Mouse (Mus musculus): ENCODE measurements around the gene 1110004F10Rik. TPM values are rescaled to one million over a fixed set of nuclear protein-coding genes. Genes with fewer than 3 reads are reported as not detected.

1110004F10Rik gene
- total and polyA plus RNA-seq, 3 experiments = 38.9 to 54.0 (median 51.3) TPM

- TF ChIP-seq POLR2A (IDR thresholded peaks at IDR 0.05; ENCODE audit: insufficient read depth, low read depth, low read length) = 0 out of 2 replicates have a peak, but pooled peaks have one; percentile 35
- no peak for TF ChIP-seq EP300 (IDR thresholded peaks at IDR 0.05; ENCODE audit: insufficient read depth, low read depth, low read length)
- Histone ChIP-seq H3K36me3 (ENCODE audit: control insufficient read depth, insufficient read depth, low read length) (no peaks in the 10 kb centered on the region), H3K9ac (ENCODE audit: low read depth, low read length) (peak overlapping the region; percentile 77), H3K4me1 (ENCODE audit: control insufficient read depth, insufficient read depth, low read length) (no peaks in the 10 kb centered on the region), H3K4me3 (peak overlapping the region; percentile 66), H3K79me2 (replicated peaks; ENCODE audit: control insufficient read depth, insufficient read depth, low read length) (no peaks in the 10 kb centered on the region), H3K27ac (peak overlapping the region; percentile 95), H3K27me3 (ENCODE audit: control insufficient read depth, insufficient read depth, low read length) (peaks cover 3% of the 10 kb centered on the region)
- DNase-seq = peak; percentile 73 to 80
- intact Hi-C loops (cut with DNase I) = loop anchor here (5.0 to 10.0 kb wide), 7 partner anchors 80 to 607 kb away; no protein-coding TSS in a partner anchor
- under 1% methylated on average over 65 of the region's 65 CpGs for WGBS
Observed at GRCm38 (mm10) chr7:116031718-116032595, 7.2 kb upstream of the 1110004F10Rik start.

- WGBS = 0% methylated on average over 11 of the region's 11 CpGs
- peak; percentile 68 to 72 for DNase-seq
- Histone ChIP-seq H3K4me3 (peak overlapping the region; percentile 66), H3K27me3 (ENCODE audit: control insufficient read depth, insufficient read depth, low read length) (peaks cover 5% of the 10 kb centered on the region), H3K9ac (ENCODE audit: low read depth, low read length) (peak overlapping the region; percentile 79), H3K4me1 (ENCODE audit: control insufficient read depth, insufficient read depth, low read length) (no peaks in the 10 kb centered on the region), H3K36me3 (ENCODE audit: control insufficient read depth, insufficient read depth, low read length) (no peaks in the 10 kb centered on the region), H3K79me2 (replicated peaks; ENCODE audit: control insufficient read depth, insufficient read depth, low read length) (no peaks in the 10 kb centered on the region), H3K27ac (peak overlapping the region; percentile 95)
- intact Hi-C loops (cut with DNase I) = loop anchor here (5.0 to 10.0 kb wide), 7 partner anchors 80 to 608 kb away; no protein-coding TSS in a partner anchor
- TF ChIP-seq EP300 (IDR thresholded peaks at IDR 0.05; ENCODE audit: insufficient read depth, low read depth, low read length) = no peak
- TF ChIP-seq CTCF (IDR thresholded peaks at IDR 0.05) = peak; percentile 72
- TF ChIP-seq POLR2A (IDR thresholded peaks at IDR 0.05; ENCODE audit: insufficient read depth, low read depth, low read length) = 0 out of 2 replicates have a peak, but pooled peaks have one; percentile 6
Observed at GRCm38 (mm10) chr7:116032596-116033307, 6.4 kb upstream of the 1110004F10Rik start.

- Histone ChIP-seq H3K79me2 (replicated peaks; ENCODE audit: control insufficient read depth, insufficient read depth, low read length) (no peaks in the 10 kb centered on the region), H3K9ac (ENCODE audit: low read depth, low read length) (peak overlapping the region; percentile 79), H3K27ac (peak overlapping the region; percentile 90), H3K4me1 (ENCODE audit: control insufficient read depth, insufficient read depth, low read length) (no peaks in the 10 kb centered on the region), H3K4me3 (peak overlapping the region; percentile 61), H3K27me3 (ENCODE audit: control insufficient read depth, insufficient read depth, low read length) (peaks cover 5% of the 10 kb centered on the region), H3K36me3 (ENCODE audit: control insufficient read depth, insufficient read depth, low read length) (no peaks in the 10 kb centered on the region)
- peak; percentile 75 to 79 for DNase-seq
- intact Hi-C loops (cut with DNase I) = loop anchor here (5.0 to 10.0 kb wide), 7 partner anchors 81 to 609 kb away; no protein-coding TSS in a partner anchor
- TF ChIP-seq EP300 (IDR thresholded peaks at IDR 0.05; ENCODE audit: insufficient read depth, low read depth, low read length) (no peak), CTCF (IDR thresholded peaks at IDR 0.05) (0 out of 2 replicates have a peak, but pooled peaks have one; percentile 4), POLR2A (IDR thresholded peaks at IDR 0.05; ENCODE audit: insufficient read depth, low read depth, low read length) (peak; percentile 42; the same call in 1 of the 2 replicates)
- under 1% methylated on average over 54 of the region's 54 CpGs for WGBS
Observed at GRCm38 (mm10) chr7:116033371-116034241, 5.6 kb upstream of the 1110004F10Rik start.

- no peaks in the 10 kb centered on the region for H3K79me2 ChIP-seq (replicated peaks; ENCODE audit: control insufficient read depth, insufficient read depth, low read length)
- TF ChIP-seq CTCF (IDR thresholded peaks at IDR 0.05) (no peak), POLR2A (IDR thresholded peaks at IDR 0.05; ENCODE audit: insufficient read depth, low read depth, low read length) (peak; percentile 36; the same call in 1 of the 2 replicates), EP300 (IDR thresholded peaks at IDR 0.05; ENCODE audit: insufficient read depth, low read depth, low read length) (peak; percentile 27; the same call in 1 of the 2 replicates)
- no peaks in the 10 kb centered on the region for H3K4me1 ChIP-seq (ENCODE audit: control insufficient read depth, insufficient read depth, low read length)
- no peaks in the 10 kb centered on the region for H3K36me3 ChIP-seq (ENCODE audit: control insufficient read depth, insufficient read depth, low read length)
- peak; percentile 68 to 72 for DNase-seq
- peak overlapping the region; percentile 79 for H3K9ac ChIP-seq (ENCODE audit: low read depth, low read length)
- H3K27me3 ChIP-seq (ENCODE audit: control insufficient read depth, insufficient read depth, low read length) = peaks cover 5% of the 10 kb centered on the region
- peak overlapping the region; percentile 90 for H3K27ac ChIP-seq
- intact Hi-C loops (cut with DNase I) = loop anchor here (5.0 to 10.0 kb wide), 7 partner anchors 82 to 610 kb away; no protein-coding TSS in a partner anchor
- WGBS = 1% methylated on average over 25 of the region's 25 CpGs
- peak overlapping the region; percentile 61 for H3K4me3 ChIP-seq
Observed at GRCm38 (mm10) chr7:116034282-116034758, 4.9 kb upstream of the 1110004F10Rik start.

- intact Hi-C loops (cut with DNase I) = loop anchor here (10.0 kb wide), 3 partner anchors 311 to 611 kb away; no protein-coding TSS in a partner anchor
- 83% methylated on average over 4 of the region's 4 CpGs for WGBS
- H3K79me2 ChIP-seq (replicated peaks; ENCODE audit: control insufficient read depth, insufficient read depth, low read length) = no peaks in the 10 kb centered on the region
- H3K4me1 ChIP-seq (ENCODE audit: control insufficient read depth, insufficient read depth, low read length) = no peaks in the 10 kb centered on the region
- no peak for DNase-seq
- H3K27ac ChIP-seq = no peak overlapping the region
- H3K9ac ChIP-seq (ENCODE audit: low read depth, low read length) = no peak overlapping the region
- TF ChIP-seq POLR2A (IDR thresholded peaks at IDR 0.05; ENCODE audit: insufficient read depth, low read depth, low read length) (no peak), EP300 (IDR thresholded peaks at IDR 0.05; ENCODE audit: insufficient read depth, low read depth, low read length) (no peak), CTCF (IDR thresholded peaks at IDR 0.05) (no peak)
- H3K36me3 ChIP-seq (ENCODE audit: control insufficient read depth, insufficient read depth, low read length) = no peaks in the 10 kb centered on the region
- H3K27me3 ChIP-seq (ENCODE audit: control insufficient read depth, insufficient read depth, low read length) = peaks cover 5% of the 10 kb centered on the region
- H3K4me3 ChIP-seq = no peak overlapping the region
Observed at GRCm38 (mm10) chr7:116035504-116035903, 3.7 kb upstream of the 1110004F10Rik start.

Measured in heart, adult 2 months (tissue).